Comparison of ENCODE assay signal across 20 mouse cellular contexts in genomic region chr7:105715366-105715765, GRCm38 (mm10). TPM values are rescaled to one million over a fixed set of nuclear protein-coding genes. Genes with fewer than 3 reads are reported as not detected.
DNase-seq lines count a peak whose midpoint lies in the region; ATAC-seq and TF ChIP-seq lines count a peak whose summit lies in the region.
"Had no signal": no experiment of that assay in that cellular context is flagged by ENCODE, and none has a peak within 500 bp of the region (broad histone marks: within the 10 kb centered on the region; RNA-seq: fewer than 3 reads in every experiment).

No protein-coding gene starts in this region.

- no peak overlapping the region for H3K4me2 ChIP-seq in liver, postnatal 0 days (ENCODE audit: low read depth, low read length)
- H3K4me2 ChIP-seq in liver, embryonic 11.5 days = no peak overlapping the region
- H3K4me2 ChIP-seq in CH12.LX (ENCODE audit: insufficient read depth, low read depth, poor library complexity, severe bottlenecking) = no peak overlapping the region
- no peak overlapping the region for H3K4me2 ChIP-seq in forebrain, postnatal 0 days (ENCODE audit: low read depth)
- H3K4me2 ChIP-seq: heart, embryonic 15.5 days; liver, embryonic 13.5 days; neural tube, embryonic 15.5 days had no signal

- TF ChIP-seq EP300 in liver, postnatal 0 days (IDR thresholded peaks at IDR 0.05; ENCODE audit: low read depth) = no peak
- TF ChIP-seq EP300 in CH12.LX (IDR thresholded peaks at IDR 0.05; ENCODE audit: low read length) (no peak), MEL (IDR thresholded peaks at IDR 0.05; ENCODE audit: low read depth in 1 of 2, low read length in 2 of 2) (no peak)

- in situ Hi-C loops in CH12.LX (cut with MboI; ENCODE audit: low pct_ligation_motif_present, low pct_unique_long_range_greater_than_20kb, low sequenced_read_pairs) = no loop called here

- no peak overlapping the region for H3K4me3 ChIP-seq in liver, postnatal 0 days (ENCODE audit: low read depth, low read length)
- no peak overlapping the region for H3K4me3 ChIP-seq in liver, embryonic 11.5 days (ENCODE audit: low read depth, low read length)
- H3K4me3 ChIP-seq in CH12.LX (replicated peaks in 1 of 3; ENCODE audit: low read depth in 2 of 3, low read length in 2 of 3, poor library complexity in 1 of 3) (no peak overlapping the region), MEL (ENCODE audit: control insufficient read depth in 1 of 2, insufficient read depth in 1 of 2, low read depth in 2 of 2, low read length in 2 of 2) (no peak overlapping the region)
- H3K4me3 ChIP-seq in forebrain, postnatal 0 days (ENCODE audit: low read depth, low read length) = no peak overlapping the region
- H3K4me3 ChIP-seq: erythroblast, embryonic 14.5 days; heart, embryonic 15.5 days; limb, embryonic 10.5 days; liver, embryonic 13.5 days; myocyte; neural tube, embryonic 15.5 days had no signal

- no peaks in the 10 kb centered on the region for H3K79me2 ChIP-seq in CH12.LX (replicated peaks; ENCODE audit: control insufficient read depth, extremely low read depth, insufficient read depth, poor library complexity, severe bottlenecking)
- H3K79me2 ChIP-seq in MEL (ENCODE audit: control insufficient read depth, insufficient read depth, low read length, poor library complexity) = no peaks in the 10 kb centered on the region

- H3K4me1 ChIP-seq in liver, postnatal 0 days (ENCODE audit: insufficient read depth) = no peaks in the 10 kb centered on the region
- no peaks in the 10 kb centered on the region for H3K4me1 ChIP-seq in liver, embryonic 11.5 days (replicated peaks; ENCODE audit: control insufficient read depth, insufficient read depth, low read length)
- H3K4me1 ChIP-seq in CH12.LX (ENCODE audit: control insufficient read depth in 1 of 2, insufficient read depth in 2 of 2) (no peaks in the 10 kb centered on the region), MEL (ENCODE audit: control insufficient read depth in 1 of 2, insufficient read depth in 2 of 2, low read length in 2 of 2) (no peaks in the 10 kb centered on the region)
- no peaks in the 10 kb centered on the region for H3K4me1 ChIP-seq in forebrain, postnatal 0 days (ENCODE audit: insufficient read depth)
- H3K4me1 ChIP-seq: heart, embryonic 15.5 days; limb, embryonic 10.5 days; liver, embryonic 13.5 days; neural tube, embryonic 15.5 days had no signal

- TF ChIP-seq RAD21 in CH12.LX (IDR thresholded peaks at IDR 0.05; ENCODE audit: low read depth, low read length) = peak; percentile 10
- TF ChIP-seq RAD21 in MEL (IDR thresholded peaks at IDR 0.05; ENCODE audit: low read depth, low read length) = no peak; the same call in 1 of the 2 replicates

- no peak for ATAC-seq in liver, postnatal 0 days
- ATAC-seq in liver, embryonic 11.5 days (replicated peaks; ENCODE audit: low FRiP score) = no peak
- peak; percentile 61; the same call in 1 of the 2 replicates for ATAC-seq in megakaryocyte progenitor cell, adult 5-6 weeks (replicated peaks; ENCODE audit: poor library complexity)
- no peak for ATAC-seq in forebrain, postnatal 0 days
- ATAC-seq: forebrain, embryonic 14.5 days; inflammation-experienced regulatory T-cells, adult 6 months had no signal

- H3K9me3 ChIP-seq in liver, postnatal 0 days (ENCODE audit: low read length) = no peaks in the 10 kb centered on the region
- H3K9me3 ChIP-seq in liver, embryonic 11.5 days (ENCODE audit: control insufficient read depth, low read length) = no peaks in the 10 kb centered on the region
- H3K9me3 ChIP-seq in CH12.LX (replicated peaks; ENCODE audit: low read length) (no peaks in the 10 kb centered on the region), MEL (replicated peaks; ENCODE audit: insufficient read depth, low read length) (no peaks in the 10 kb centered on the region)
- no peaks in the 10 kb centered on the region for H3K9me3 ChIP-seq in forebrain, postnatal 0 days (ENCODE audit: low read length)
- H3K9me3 ChIP-seq: heart, embryonic 15.5 days; limb, embryonic 10.5 days; liver, embryonic 13.5 days; neural tube, embryonic 15.5 days had no signal

- H3K9ac ChIP-seq in liver, postnatal 0 days (replicated peaks) = no peak overlapping the region
- H3K9ac ChIP-seq in liver, embryonic 11.5 days (ENCODE audit: low read depth, low read length) = no peak overlapping the region
- H3K9ac ChIP-seq in CH12.LX (ENCODE audit: insufficient read depth, low read depth) = no peak overlapping the region
- no peak overlapping the region for H3K9ac ChIP-seq in MEL (ENCODE audit: control insufficient read depth, low read depth, low read length, poor library complexity, severe bottlenecking)
- no peak overlapping the region for H3K9ac ChIP-seq in forebrain, postnatal 0 days
- H3K9ac ChIP-seq: heart, embryonic 15.5 days; liver, embryonic 13.5 days; neural tube, embryonic 15.5 days had no signal

- DNase-seq in liver, postnatal 0 days = no peak
- DNase-seq in liver, embryonic 11.5 days (ENCODE audit: low spot score) = no peak
- DNase-seq in CH12.LX (ENCODE audit: extremely low read depth) (peak; percentile 23), MEL (ENCODE audit: low read depth, low spot score) (peak; percentile 38)
- DNase-seq in frontal cortex, postnatal 14 days (ENCODE audit: low spot score in 2 of 2) = no peak
- no peak for DNase-seq in forebrain, postnatal 0 days
- DNase-seq: cerebellum, adult 11-12 months; cerebellum, postnatal 36 days; layer of hippocampus, postnatal 36 days; liver, embryonic 13.5 days; midbrain, embryonic 14.5 days had no signal

- TF ChIP-seq POLR2A in CH12.LX (IDR thresholded peaks at IDR 0.05; ENCODE audit: low read depth, low read length) (no peak), MEL (IDR thresholded peaks at IDR 0.05; ENCODE audit: control insufficient read depth in 1 of 2, insufficient read depth in 1 of 2, low read depth in 1 of 2, low read length in 2 of 2, poor library complexity in 1 of 2) (no peak)

- 48% methylated on average over 3 of the region's 3 CpGs for WGBS in liver, postnatal 0 days (ENCODE audit: insufficient replicate concordance)
- WGBS in liver, embryonic 11.5 days = 54% methylated on average over 3 of the region's 3 CpGs
- 63% methylated on average over 3 of the region's 3 CpGs for WGBS in forebrain, postnatal 0 days

- dilution Hi-C loops in CH12.LX (cut with MboI; ENCODE audit: extremely low pct_ligation_motif_present, extremely low pct_unique_long_range_greater_than_20kb, low sequenced_read_pairs) = no loop called here

- no peaks in the 10 kb centered on the region for H3K36me3 ChIP-seq in liver, postnatal 0 days (replicated peaks; ENCODE audit: insufficient read depth, low read length)
- no peaks in the 10 kb centered on the region for H3K36me3 ChIP-seq in liver, embryonic 11.5 days (ENCODE audit: control insufficient read depth, insufficient read depth, low read length)
- peaks cover 0 to 10% of the 10 kb centered on the region in 2 experiments for H3K36me3 ChIP-seq in CH12.LX (replicated peaks in 1 of 2; ENCODE audit: control insufficient read depth in 1 of 2, insufficient read depth in 1 of 2, low read length in 1 of 2)
- no peaks in the 10 kb centered on the region for H3K36me3 ChIP-seq in MEL (ENCODE audit: control insufficient read depth in 1 of 2, insufficient read depth in 2 of 2, low read length in 2 of 2)
- no peaks in the 10 kb centered on the region for H3K36me3 ChIP-seq in forebrain, postnatal 0 days (ENCODE audit: insufficient read depth)
- H3K36me3 ChIP-seq: heart, embryonic 15.5 days; limb, embryonic 10.5 days; liver, embryonic 13.5 days had no signal

- TF ChIP-seq CTCF in liver, postnatal 0 days (IDR thresholded peaks at IDR 0.05; ENCODE audit: low read depth) = peak; percentile 39
- TF ChIP-seq CTCF in CH12.LX (conservative IDR thresholded peaks at IDR 0.05 in 1 of 2, IDR thresholded peaks at IDR 0.05 in 1 of 2; ENCODE audit: low read depth in 2 of 2, low read length in 2 of 2) (peak; percentile 31 to 56; a peak in 2 of 4 replicates), MEL (IDR thresholded peaks at IDR 0.05 in 2 of 3, conservative IDR thresholded peaks at IDR 0.05 in 1 of 3; ENCODE audit: control insufficient read depth in 1 of 3, insufficient read depth in 1 of 3, low read depth in 2 of 3, low read length in 3 of 3, poor library complexity in 1 of 3, severe bottlenecking in 1 of 3) (peak; percentile 41 to 55 (median 53))
- no peak for TF ChIP-seq CTCF in forebrain, postnatal 0 days (IDR thresholded peaks at IDR 0.05; ENCODE audit: low read depth)

- no peaks in the 10 kb centered on the region for H3K27me3 ChIP-seq in liver, postnatal 0 days (ENCODE audit: insufficient read depth, low read length)
- no peaks in the 10 kb centered on the region for H3K27me3 ChIP-seq in liver, embryonic 11.5 days (replicated peaks; ENCODE audit: control insufficient read depth, insufficient read depth, low read length)
- H3K27me3 ChIP-seq in CH12.LX (replicated peaks) = no peaks in the 10 kb centered on the region
- H3K27me3 ChIP-seq in MEL (ENCODE audit: control insufficient read depth in 1 of 2, insufficient read depth in 2 of 2, low read length in 2 of 2) = no peaks in the 10 kb centered on the region
- no peaks in the 10 kb centered on the region for H3K27me3 ChIP-seq in forebrain, postnatal 0 days (ENCODE audit: insufficient read depth, low read length)
- H3K27me3 ChIP-seq: heart, embryonic 15.5 days; liver, embryonic 13.5 days; neural tube, embryonic 15.5 days had no signal

- H3K27ac ChIP-seq in liver, postnatal 0 days (ENCODE audit: low read depth) = no peak overlapping the region
- H3K27ac ChIP-seq in liver, embryonic 11.5 days (ENCODE audit: low read depth, low read length) = no peak overlapping the region
- no peak overlapping the region for H3K27ac ChIP-seq in CH12.LX (ENCODE audit: insufficient read depth, low read depth)
- no peak overlapping the region for H3K27ac ChIP-seq in MEL (ENCODE audit: control insufficient read depth, low read depth, low read length)
- no peak overlapping the region for H3K27ac ChIP-seq in forebrain, postnatal 0 days (ENCODE audit: low read depth, low read length)
- H3K27ac ChIP-seq: heart, embryonic 15.5 days; limb, embryonic 10.5 days; liver, embryonic 13.5 days; macrophage; neural tube, embryonic 15.5 days had no signal

RNA-seq across cellular contexts. Expression of gene Ilk, which starts 21.0 kb away (rescaled TPM):
- polyA plus RNA-seq in liver, postnatal 0 days (2015; fragmentation: Nextera tagmentation; extraction: Ambion mirVana) = 95.1 and 103 TPM in 2 replicates
- polyA plus RNA-seq in liver, embryonic 11.5 days (2014; fragmentation: Nextera tagmentation; extraction: Ambion mirVana) = 221 and 231 TPM in 2 replicates
- total RNA-seq in CH12.LX (2012; rRNA removed) (32.4 and 32.6 TPM in 2 replicates), CH12.LX (2014; rRNA removed) (40.3 and 42.6 TPM in 2 replicates), MEL (2012; rRNA removed) (48.3 and 49.6 TPM in 2 replicates)
- polyA plus RNA-seq in CH12.LX (2012; ENCODE audit: insufficient read length, low read depth) (45.9 and 51.1 TPM in 2 replicates), MEL (2012; ENCODE audit: insufficient read depth in 1 of 2, insufficient read length in 2 of 2, low read depth in 1 of 2, low replicate concordance in 2 of 2, missing spikeins in 1 of 2) (10 to 100 TPM in 1 of 2 experiments, not detected in 1; 76.9 TPM)
- total RNA-seq in megakaryocyte progenitor cell, adult 5-6 weeks (2015) = 149 and 157 TPM in 2 replicates
- total RNA-seq in megakaryocyte progenitor cell, adult 5-6 weeks (2017) = 105 and 110 TPM in 2 replicates
- 146 and 157 TPM in 2 replicates for total RNA-seq in forebrain, postnatal 0 days (2014; rRNA removed)
- 159 and 161 TPM in 2 replicates for polyA plus RNA-seq in forebrain, postnatal 0 days (2015; fragmentation: Nextera tagmentation; extraction: Ambion mirVana)

RNA-seq across cellular contexts. Expression of gene Rrp8, which starts 21.8 kb away (rescaled TPM):
- polyA plus RNA-seq in liver, postnatal 0 days (2015; fragmentation: Nextera tagmentation; extraction: Ambion mirVana) = 10.6 and 11.6 TPM in 2 replicates
- polyA plus RNA-seq in liver, embryonic 11.5 days (2014; fragmentation: Nextera tagmentation; extraction: Ambion mirVana) = 42.3 and 52.3 TPM in 2 replicates
- total RNA-seq in CH12.LX (2012; rRNA removed) (28.7 and 43.7 TPM in 2 replicates), CH12.LX (2014; rRNA removed) (57.3 and 66.0 TPM in 2 replicates), MEL (2012; rRNA removed) (43.7 and 54.2 TPM in 2 replicates)
- polyA plus RNA-seq in CH12.LX (2012; ENCODE audit: insufficient read length, low read depth) (84.2 and 133 TPM in 2 replicates), MEL (2012; ENCODE audit: insufficient read depth in 1 of 2, insufficient read length in 2 of 2, low read depth in 1 of 2, low replicate concordance in 2 of 2, missing spikeins in 1 of 2) (10 to 100 TPM in 1 of 2 experiments, not detected in 1; 66.9 TPM)
- 26.4 and 30.4 TPM in 2 replicates for total RNA-seq in megakaryocyte progenitor cell, adult 5-6 weeks (2015)
- total RNA-seq in megakaryocyte progenitor cell, adult 5-6 weeks (2017) = 39.8 and 48.9 TPM in 2 replicates
- 22.1 and 26.6 TPM in 2 replicates for total RNA-seq in forebrain, postnatal 0 days (2014; rRNA removed)
- 16.0 and 19.1 TPM in 2 replicates for polyA plus RNA-seq in forebrain, postnatal 0 days (2015; fragmentation: Nextera tagmentation; extraction: Ambion mirVana)

RNA-seq across cellular contexts. Expression of gene Taf10, which starts 28.8 kb away (rescaled TPM):
- 104 and 110 TPM in 2 replicates for polyA plus RNA-seq in liver, postnatal 0 days (2015; fragmentation: Nextera tagmentation; extraction: Ambion mirVana)
- 229 and 244 TPM in 2 replicates for polyA plus RNA-seq in liver, embryonic 11.5 days (2014; fragmentation: Nextera tagmentation; extraction: Ambion mirVana)
- total RNA-seq in CH12.LX (2012; rRNA removed) = 259 and 331 TPM in 2 replicates
- total RNA-seq in CH12.LX (2014; rRNA removed) = 259 and 461 TPM in 2 replicates
- 297 and 330 TPM in 2 replicates for polyA plus RNA-seq in CH12.LX (2012; ENCODE audit: insufficient read length, low read depth)
- 233 and 253 TPM in 2 replicates for total RNA-seq in MEL (2012; rRNA removed)
- polyA plus RNA-seq in MEL (2012; ENCODE audit: insufficient read depth in 1 of 2, insufficient read length in 2 of 2, low read depth in 1 of 2, low replicate concordance in 2 of 2, missing spikeins in 1 of 2) = 100 to 1,000 TPM in 1 of 2 experiments, not detected in 1; 350 TPM
- 301 and 304 TPM in 2 replicates for total RNA-seq in megakaryocyte progenitor cell, adult 5-6 weeks (2015)
- 136 and 141 TPM in 2 replicates for total RNA-seq in megakaryocyte progenitor cell, adult 5-6 weeks (2017)
- total RNA-seq in forebrain, postnatal 0 days (2014; rRNA removed) = 84.6 and 86.5 TPM in 2 replicates
- polyA plus RNA-seq in forebrain, postnatal 0 days (2015; fragmentation: Nextera tagmentation; extraction: Ambion mirVana) = 99.9 and 108 TPM in 2 replicates

RNA-seq across cellular contexts. Expression of gene Tpp1, which starts 36.7 kb away (rescaled TPM):
- polyA plus RNA-seq in liver, postnatal 0 days (2015; fragmentation: Nextera tagmentation; extraction: Ambion mirVana) = 60.9 and 65.8 TPM in 2 replicates
- 77.3 and 80.0 TPM in 2 replicates for polyA plus RNA-seq in liver, embryonic 11.5 days (2014; fragmentation: Nextera tagmentation; extraction: Ambion mirVana)
- 25.1 and 29.9 TPM in 2 replicates for total RNA-seq in CH12.LX (2012; rRNA removed)
- 13.8 and 19.1 TPM in 2 replicates for total RNA-seq in CH12.LX (2014; rRNA removed)
- 45.4 and 49.1 TPM in 2 replicates for polyA plus RNA-seq in CH12.LX (2012; ENCODE audit: insufficient read length, low read depth)
- total RNA-seq in MEL (2012; rRNA removed) = 17.5 and 17.6 TPM in 2 replicates
- polyA plus RNA-seq in MEL (2012; ENCODE audit: insufficient read depth in 1 of 2, insufficient read length in 2 of 2, low read depth in 1 of 2, low replicate concordance in 2 of 2, missing spikeins in 1 of 2) = 10 to 100 TPM in 1 of 2 experiments, not detected in 1; 45.4 TPM
- total RNA-seq in megakaryocyte progenitor cell, adult 5-6 weeks (2015) = 64.8 and 73.5 TPM in 2 replicates
- total RNA-seq in megakaryocyte progenitor cell, adult 5-6 weeks (2017) = 14.3 and 22.2 TPM in 2 replicates
- total RNA-seq in forebrain, postnatal 0 days (2014; rRNA removed) = 16.8 and 51.2 TPM in 2 replicates
- polyA plus RNA-seq in forebrain, postnatal 0 days (2015; fragmentation: Nextera tagmentation; extraction: Ambion mirVana) = 38.7 and 40.0 TPM in 2 replicates

Comparison
In these comparisons a context has a peak if more than half of its experiments do, and no peak if none do; other contexts are left out.
1. DNase-seq: peak in CH12.LX (single experiment) and MEL (single experiment); none in liver, postnatal 0 days (single experiment), liver, embryonic 11.5 days (single experiment), frontal cortex, postnatal 14 days (0 of 2) and forebrain, postnatal 0 days (single experiment).